Mouse (Mus musculus) embryo, embryonic 11 days (tissue): ENCODE results near the gene Ropn1.

Source experiments
- DNase-seq: peaks from one replicate; pipeline ENCODE4 v3.0.0-alpha.2; 2015

Ropn1 gene

DNA sequence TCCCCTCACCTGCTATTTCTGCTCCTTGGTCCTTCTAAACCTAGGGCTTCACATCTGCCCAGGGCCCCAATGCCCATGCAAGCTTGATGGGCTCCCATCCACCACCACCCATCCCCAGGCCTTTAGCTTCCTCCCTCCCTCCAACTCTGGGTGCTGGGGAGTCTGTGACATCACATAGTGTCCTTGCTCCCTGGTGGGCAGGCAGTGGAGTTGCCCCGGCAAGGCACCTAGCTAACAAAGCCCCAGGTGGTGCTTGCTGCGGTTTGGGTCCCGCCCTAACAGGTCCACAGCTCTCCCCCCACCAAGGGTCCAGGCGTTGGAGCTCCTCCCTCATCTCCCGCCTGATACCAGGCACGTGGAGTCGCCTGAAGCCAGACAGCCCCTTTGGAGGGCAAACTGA, at the start of gene Ropn1:
TSS of gene Ropn1 (plus strand) at position 301 of the 400 bp plus-strand sequence.
- DNase-seq, result no peak

GRCm38 (mm10) chr16:34601954-34602353, 47.8 kb upstream of the Ropn1 start:
- no peak for DNase-seq

DNA sequence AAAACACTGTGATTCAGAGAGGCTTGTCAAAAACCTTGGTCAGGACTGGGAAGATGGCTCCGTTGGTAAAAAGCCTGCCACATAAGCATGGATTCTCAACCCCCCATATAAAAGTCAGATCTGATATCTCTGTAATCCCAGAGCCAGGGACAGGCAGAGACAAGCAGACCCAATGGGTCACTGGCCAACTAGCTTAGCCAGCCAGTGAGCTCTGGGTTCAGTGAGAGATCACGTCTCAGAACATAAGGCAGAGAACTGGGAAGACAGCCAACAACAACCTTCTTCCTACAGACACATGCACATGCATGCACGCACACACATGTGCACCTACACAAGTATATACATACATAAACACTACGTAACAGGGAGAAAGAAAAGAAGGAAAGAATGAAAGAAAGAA, 46.6 kb upstream of the Ropn1 start:
- DNase-seq, result no peak

DNA sequence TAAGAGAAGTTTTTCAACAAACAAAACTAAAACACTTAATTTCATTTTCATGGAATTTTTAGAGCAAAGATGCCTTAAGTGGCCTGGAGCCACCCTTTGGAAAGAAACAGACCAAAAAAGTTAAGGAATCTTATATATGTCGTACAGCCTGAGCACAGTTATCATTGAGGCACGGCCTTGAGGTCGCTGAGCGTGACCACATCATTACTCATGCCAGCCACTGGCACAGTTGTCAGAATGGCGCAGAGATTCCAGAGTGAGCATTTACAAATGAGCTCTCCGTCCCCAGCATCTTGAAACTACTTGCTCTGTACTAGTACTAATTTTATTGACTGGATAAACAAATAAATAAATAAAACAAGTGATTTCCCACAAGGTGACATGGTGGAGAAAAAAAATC, 45.9 kb upstream of the Ropn1 start:
- no peak for DNase-seq

- DNase-seq, result peak; percentile 59
These were observed 44.0 kb upstream of the Ropn1 start for GRCm38 (mm10) chr16:34605679-34606078.

- DNase-seq, result no peak
These were observed 39.6 kb upstream of the Ropn1 start for GRCm38 (mm10) chr16:34610137-34610536.

GRCm38 (mm10) chr16:34614021-34614420, 35.7 kb upstream of the Ropn1 start:
- DNase-seq, result no peak

- DNase-seq, result no peak
These were observed 22.1 kb upstream of the Ropn1 start for GRCm38 (mm10) chr16:34627591-34627990.

GRCm38 (mm10) chr16:34628397-34628796, 21.3 kb upstream of the Ropn1 start:
- no peak for DNase-seq

GRCm38 (mm10) chr16:34635557-34635956, 14.2 kb upstream of the Ropn1 start:
- no peak for DNase-seq

DNA sequence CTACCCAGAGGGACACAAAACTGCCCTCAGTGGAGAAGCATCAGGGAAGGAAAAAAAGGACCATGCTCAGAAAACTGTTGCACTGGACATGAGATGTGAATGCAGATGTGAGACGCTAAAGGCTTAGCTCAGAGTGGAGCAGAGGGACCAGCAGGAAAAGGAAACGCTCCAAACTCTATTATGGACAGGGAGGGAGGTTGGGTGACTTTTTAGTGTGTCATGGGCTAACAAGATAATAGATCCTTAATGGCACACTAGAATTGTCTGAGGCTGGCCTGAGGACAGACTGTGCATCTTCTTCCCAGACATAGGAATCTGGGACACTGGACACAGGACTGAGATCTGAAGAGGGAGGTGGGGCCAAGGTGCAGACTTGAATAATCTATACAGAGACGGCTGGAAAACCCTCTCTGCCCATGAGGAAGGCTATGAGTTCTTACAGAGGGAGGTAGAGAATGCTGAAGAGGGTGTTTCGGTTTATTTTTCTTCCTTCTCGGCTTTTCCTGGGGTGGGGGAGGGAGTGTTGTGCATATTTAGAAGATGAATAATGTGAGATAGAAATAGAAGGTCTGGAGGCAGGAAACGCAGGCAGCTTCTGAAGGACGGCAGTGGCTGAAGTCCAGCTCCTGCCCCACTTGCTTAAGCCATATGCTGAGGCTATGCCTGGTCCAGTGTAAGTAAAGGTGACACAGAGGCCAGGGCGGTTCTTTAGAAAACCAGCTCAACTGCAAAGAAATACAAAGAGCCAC, 6.0 kb upstream of the Ropn1 start:
- no peak for DNase-seq

DNA sequence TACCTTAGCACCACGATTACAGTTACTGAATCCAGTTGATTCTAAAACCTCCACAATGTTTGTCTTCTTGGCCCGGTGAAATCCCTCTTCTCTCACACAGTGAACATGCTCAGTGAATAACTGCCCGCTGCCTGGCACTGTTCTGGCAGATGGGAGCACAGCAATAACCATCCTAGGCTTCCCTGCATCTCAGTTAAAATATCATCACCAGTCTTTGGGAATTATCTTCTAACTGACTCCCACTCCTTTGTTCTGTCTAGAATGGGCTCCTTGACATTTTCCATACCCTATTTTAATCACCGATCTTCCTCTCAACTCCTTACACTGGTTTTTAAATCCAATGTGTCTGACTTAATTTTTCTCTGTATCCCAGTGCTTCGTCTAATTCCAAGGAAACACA, 3.3 kb downstream of the Ropn1 start:
- DNase-seq, result no peak

- DNase-seq, result peak; percentile 37
These were observed 7.8 kb downstream of the Ropn1 start for GRCm38 (mm10) chr16:34657566-34657965.

GRCm38 (mm10) chr16:34657983-34658382, 8.3 kb downstream of the Ropn1 start:
- no peak for DNase-seq

- peak; percentile 66 for DNase-seq
These were observed 8.7 kb downstream of the Ropn1 start for GRCm38 (mm10) chr16:34658388-34658787.

DNA sequence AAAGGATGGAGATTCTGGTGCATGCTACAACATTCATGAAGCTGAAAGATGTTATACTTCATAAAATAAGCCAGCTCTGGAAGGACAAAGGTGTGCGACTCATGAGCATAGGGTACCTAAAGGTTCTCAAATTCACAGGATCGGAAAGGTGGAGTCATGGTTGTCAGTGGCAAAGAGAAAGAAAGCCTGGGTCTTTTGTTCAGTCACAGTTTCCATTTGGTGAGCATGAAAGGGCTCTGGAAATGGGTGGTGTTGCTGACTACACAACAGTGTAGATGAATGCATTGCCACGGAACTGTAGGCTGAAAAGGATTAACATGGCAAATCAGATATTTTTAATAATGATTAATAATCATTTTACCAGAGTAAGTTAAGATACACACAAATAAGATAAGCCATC, 14.8 kb downstream of the Ropn1 start:
- DNase-seq, result no peak

GRCm38 (mm10) chr16:34667031-34667726, 17.5 kb downstream of the Ropn1 start:
- DNase-seq, result peak; percentile 87

- DNase-seq, result no peak
These were observed 18.6 kb downstream of the Ropn1 start for GRCm38 (mm10) chr16:34668341-34668740.

DNA sequence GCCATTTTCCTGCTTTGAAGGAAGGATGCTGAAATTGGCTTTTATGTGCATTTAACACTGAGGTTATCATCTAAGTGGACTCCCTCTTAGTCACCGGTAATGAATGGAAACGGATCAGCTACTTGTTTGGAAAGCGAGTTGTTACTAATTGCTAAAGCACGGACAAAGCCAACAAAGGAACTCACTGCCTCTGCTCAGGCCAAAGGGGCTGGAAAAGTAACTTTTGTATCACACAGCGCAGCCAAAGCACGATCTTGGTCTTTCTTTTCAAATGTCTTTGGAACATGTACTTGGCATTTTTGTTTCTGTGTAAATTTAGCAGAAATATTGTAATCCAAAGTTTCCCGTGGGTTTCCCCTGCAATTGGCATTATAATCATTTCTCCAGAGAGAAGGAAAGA, 22.2 kb downstream of the Ropn1 start:
- DNase-seq, result no peak

DNA sequence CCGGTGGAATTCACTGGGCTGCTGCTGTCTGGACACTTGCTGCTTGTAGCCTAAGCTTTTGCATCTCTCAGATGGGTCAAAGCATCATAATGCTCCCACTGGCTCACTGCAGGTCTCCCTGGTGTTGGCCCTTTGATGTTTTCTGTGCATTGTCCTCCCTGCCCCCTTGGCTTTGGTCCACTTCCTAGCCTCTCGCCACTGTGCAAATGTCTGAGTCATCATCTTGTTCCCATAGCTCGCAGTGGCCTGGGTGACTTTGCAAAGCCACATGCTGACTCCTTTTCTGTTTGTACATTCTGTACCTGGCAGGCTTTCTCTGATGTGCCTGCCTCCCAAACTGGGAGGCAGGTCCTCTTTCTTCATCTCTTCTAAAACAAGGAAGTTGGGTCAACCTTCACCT, 23.1 kb downstream of the Ropn1 start:
- DNase-seq, result no peak

DNA sequence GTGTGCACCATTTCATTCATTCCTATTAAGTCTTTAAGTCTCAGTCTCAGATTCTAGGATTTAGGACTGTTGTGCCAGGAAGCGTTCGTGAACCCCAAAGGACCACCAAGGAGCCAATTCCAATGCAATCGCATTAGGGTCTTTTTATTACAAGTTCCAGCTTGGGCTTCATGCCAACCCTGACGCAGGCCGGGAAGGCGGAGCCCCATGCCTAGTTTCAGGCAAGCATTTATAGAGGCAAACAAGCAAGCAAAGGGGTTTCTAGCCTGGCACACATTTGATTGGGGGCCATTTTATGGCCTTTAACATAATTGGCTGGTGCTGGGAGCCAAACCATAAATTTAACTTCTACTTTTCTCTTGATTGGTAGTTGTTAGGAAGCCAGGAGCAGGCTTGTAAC, 24.6 kb downstream of the Ropn1 start:
- DNase-seq, result no peak

GRCm38 (mm10) chr16:34681823-34682222, 32.1 kb downstream of the Ropn1 start:
- no peak for DNase-seq

GRCm38 (mm10) chr16:34689879-34690278, 40.2 kb downstream of the Ropn1 start:
- DNase-seq, result no peak

DNA sequence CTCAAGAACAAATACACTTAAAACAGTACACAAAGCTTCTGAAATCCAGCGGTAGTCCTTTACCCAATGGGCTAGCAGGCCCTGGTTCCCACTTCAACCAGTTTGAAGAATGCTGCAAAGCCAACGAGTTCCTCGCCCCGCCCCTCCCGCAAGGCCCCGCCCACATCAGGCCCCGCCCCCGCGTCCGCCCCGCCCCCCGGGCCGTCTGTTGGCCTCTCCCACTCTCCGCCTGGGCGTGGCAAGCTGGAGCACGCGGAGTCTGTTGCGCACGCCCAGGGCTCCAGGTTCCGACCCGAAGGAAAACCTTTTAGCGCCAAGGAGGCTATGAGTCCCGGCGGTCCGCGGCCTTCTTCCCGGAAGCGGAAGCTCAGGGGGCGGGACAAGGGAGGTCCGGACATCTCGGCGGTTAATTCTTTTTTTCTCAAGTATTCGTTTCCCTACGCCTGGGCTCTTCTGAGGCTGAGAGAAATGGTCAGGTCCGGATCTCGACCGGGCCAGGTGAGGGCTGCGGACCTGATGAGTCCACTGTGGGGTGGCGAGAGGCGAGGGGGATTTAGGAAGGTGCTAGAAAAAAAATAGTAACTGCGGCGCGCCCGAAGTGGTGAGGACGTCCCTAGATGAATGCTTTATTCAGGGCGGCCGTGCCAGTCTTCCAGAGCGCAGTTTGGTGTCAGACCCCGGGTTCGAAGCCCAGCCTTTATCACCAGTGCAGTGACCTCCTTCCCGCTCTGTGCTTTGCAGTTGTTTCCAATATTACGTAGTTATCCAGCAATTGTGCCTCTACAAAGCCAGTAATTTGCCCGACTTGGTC, 40.8 kb downstream of the Ropn1 start, which contains the start of gene Ccdc14:
TSS of gene Ccdc14 (plus strand) at position 283 of the 811 bp plus-strand sequence.
- DNase-seq, result peak; percentile 96
